Mouse (Mus musculus) embryonic facial prominence, embryonic 10.5 days (tissue): ENCODE measurements around the gene Axl. TPM values are rescaled to one million over a fixed set of nuclear protein-coding genes. Genes with fewer than 3 reads are reported as not detected.
"Not testable (repeated sequence)": the region's sequence is repeated elsewhere in the genome, so short reads cannot be mapped to it uniquely, and the experiment has no call there.

Experiments used
- DNase-seq: peaks from one replicate; pipeline ENCODE4 v3.0.0-alpha.2; 2017; ENCODE audit warnings: low spot score
- H3K27ac ChIP-seq: fragments of 300-500 bp; sonication (generic); replicated peaks from 2 replicates; pipeline ENCODE4 v1.5.1; 2016; ENCODE audit warnings: mild to moderate bottlenecking
- H3K27me3 ChIP-seq: fragments of 300-500 bp; sonication (generic); replicated peaks from 2 replicates; pipeline ENCODE4 v1.6.1; 2016; ENCODE audit warnings: low read depth, mild to moderate bottlenecking; ENCODE audit not compliant: poor library complexity, severe bottlenecking
- H3K36me3 ChIP-seq: fragments of 300-500 bp; sonication (generic); replicated peaks from 2 replicates; pipeline ENCODE4 v1.6.1; 2016; ENCODE audit warnings: mild to moderate bottlenecking, moderate library complexity
- H3K4me1 ChIP-seq: fragments of 300-500 bp; sonication (generic); 2 replicates; pipeline ENCODE4 v1.6.1; 2016
- H3K4me3 ChIP-seq: fragments of 300-500 bp; sonication (generic); 2 replicates; pipeline ENCODE4 v1.5.1; 2016; ENCODE audit warnings: mild to moderate bottlenecking, moderate library complexity
- H3K9me3 ChIP-seq: fragments of 300-500 bp; sonication (generic); 2 replicates; pipeline ENCODE4 v1.6.1; 2016; ENCODE audit warnings: mild to moderate bottlenecking
- WGBS: fragments of 180-500 bp; shearing (Covaris S2); methylation state at CpG from one replicate; pipeline ENCODE4 v1.1.7; 2016; 5-methylcytosine and 5-hydroxymethylcytosine counted together
- polyA plus RNA-seq: library from polyadenylated mRNA; unstranded; fragments of >200 nt; fragmentation: Nextera tagmentation; extraction: Ambion mirVana; gene quantifications from 2 replicates; pipeline ENCODE4 v1.2.1, GENCODE M21; 2016

Gene Axl
- polyA plus RNA-seq, 1 experiment from 2014 or later, result 29.7 TPM

DNA sequence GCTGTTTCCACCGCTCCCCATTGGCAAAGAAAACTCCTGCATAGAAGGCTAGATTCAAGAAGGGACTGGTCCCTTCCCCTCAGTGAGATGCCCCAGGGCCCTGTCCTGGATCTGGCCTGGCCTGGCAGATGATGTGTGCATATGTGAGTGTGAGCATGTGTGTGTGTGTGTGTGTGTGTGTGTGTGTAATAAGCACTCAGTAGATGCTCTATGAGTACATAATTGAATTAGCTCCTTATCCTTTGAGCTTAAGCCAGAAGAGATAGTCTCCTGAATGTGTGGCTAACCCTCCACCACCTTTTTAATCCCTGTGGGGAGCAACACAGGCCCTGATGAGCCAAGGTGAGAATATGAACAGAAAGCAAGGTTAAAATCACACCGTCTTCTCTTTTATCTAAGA is 23.2 kb upstream of the Axl start:
- no peak for DNase-seq
- no peak overlapping the region for H3K27ac ChIP-seq
- no peaks in the 10 kb centered on the region for H3K9me3 ChIP-seq
- H3K4me3 ChIP-seq, result no peak overlapping the region
- 83% methylated on average over 2 of the region's 2 CpGs for WGBS
- H3K4me1 ChIP-seq, result peaks cover 16% of the 10 kb centered on the region
- H3K27me3 ChIP-seq, result peaks cover 28% of the 10 kb centered on the region
- H3K36me3 ChIP-seq, result no peaks in the 10 kb centered on the region

- peak overlapping the region; percentile 55 for H3K27ac ChIP-seq
- H3K36me3 ChIP-seq, result no peaks in the 10 kb centered on the region
- no peaks in the 10 kb centered on the region for H3K9me3 ChIP-seq
- peak; percentile 83 for DNase-seq
- no peaks in the 10 kb centered on the region for H3K27me3 ChIP-seq
- 30% methylated on average over 21 of the region's 21 CpGs for WGBS
- peak overlapping the region; percentile 28 for H3K4me3 ChIP-seq
- peaks cover 30% of the 10 kb centered on the region for H3K4me1 ChIP-seq
Observed at GRCm38 (mm10) chr7:25805631-25806343, 17.3 kb upstream of the Axl start.

- H3K27me3 ChIP-seq, result no peaks in the 10 kb centered on the region
Observed at GRCm38 (mm10) chr7:25804792-25805191, 16.3 kb upstream of the Axl start.

GRCm38 (mm10) chr7:25803460-25803859 is 15.0 kb upstream of the Axl start:
- Histone ChIP-seq H3K27me3 (no peaks in the 10 kb centered on the region), H3K36me3 (no peaks in the 10 kb centered on the region), H3K9me3 (peaks cover 3% of the 10 kb centered on the region), H3K4me1 (peaks cover 30% of the 10 kb centered on the region), H3K4me3 (no peak overlapping the region), H3K27ac (0 out of 2 replicates have a peak overlapping the region, but pooled peaks have one; percentile 76)
- no peak for DNase-seq
- WGBS, result 79% methylated on average over 13 of the region's 13 CpGs

More at GRCm38 (mm10) chr7:25804792-25805191, 16.3 kb upstream of the Axl start:
- Histone ChIP-seq H3K36me3 (no peaks in the 10 kb centered on the region), H3K27ac (no peak overlapping the region), H3K4me3 (no peak overlapping the region), H3K9me3 (no peaks in the 10 kb centered on the region), H3K4me1 (peaks cover 30% of the 10 kb centered on the region)
- no peak for DNase-seq
- WGBS, result 77% methylated on average over 4 of the region's 4 CpGs

GRCm38 (mm10) chr7:25802241-25803125 is 14.0 kb upstream of the Axl start:
- Histone ChIP-seq H3K27me3 (no peaks in the 10 kb centered on the region), H3K27ac (peak overlapping the region; percentile 76), H3K4me3 (peak overlapping the region; percentile 42), H3K4me1 (peaks cover 30% of the 10 kb centered on the region), H3K36me3 (no peaks in the 10 kb centered on the region), H3K9me3 (peaks cover 6% of the 10 kb centered on the region)
- DNase-seq, result peak; percentile 85
- 30% methylated on average over 24 of the region's 24 CpGs for WGBS

DNA sequence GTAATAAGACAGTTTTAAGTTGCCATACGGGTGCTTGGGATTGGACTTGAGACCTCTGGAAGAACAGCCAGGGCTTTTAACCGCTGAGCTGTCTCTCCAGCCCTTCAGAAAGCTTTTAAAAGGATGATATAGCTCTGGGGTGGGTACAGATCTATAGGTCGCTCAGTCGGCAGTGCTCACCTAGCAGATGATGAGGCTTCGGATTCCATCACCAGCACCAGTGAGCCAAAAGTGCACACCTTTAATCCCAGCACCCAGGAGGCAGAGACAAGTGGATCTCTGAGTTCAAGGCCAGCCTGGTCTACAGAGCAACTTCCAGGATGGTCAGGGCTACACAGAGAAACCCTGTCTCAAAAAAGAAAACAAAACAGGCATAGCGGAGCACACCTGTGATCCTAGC is 12.5 kb upstream of the Axl start:
- H3K36me3 ChIP-seq, result no peaks in the 10 kb centered on the region
- 90% methylated on average over 6 of the region's 6 CpGs for WGBS
- DNase-seq, result no peak
- no peak overlapping the region for H3K27ac ChIP-seq
- no peaks in the 10 kb centered on the region for H3K27me3 ChIP-seq
- peaks cover 6% of the 10 kb centered on the region for H3K9me3 ChIP-seq
- peaks cover 28% of the 10 kb centered on the region for H3K4me1 ChIP-seq
- H3K4me3 ChIP-seq, result no peak overlapping the region

- H3K27ac ChIP-seq, result no peak overlapping the region
- 81% methylated on average over 1 of the region's 1 CpGs for WGBS
- no peak for DNase-seq
- no peak overlapping the region for H3K4me3 ChIP-seq
- H3K36me3 ChIP-seq, result no peaks in the 10 kb centered on the region
- H3K9me3 ChIP-seq, result peaks cover 6% of the 10 kb centered on the region
- no peaks in the 10 kb centered on the region for H3K27me3 ChIP-seq
- peaks cover 19% of the 10 kb centered on the region for H3K4me1 ChIP-seq
Observed at GRCm38 (mm10) chr7:25799369-25799768, 10.9 kb upstream of the Axl start.

- Histone ChIP-seq H3K27me3 (no peaks in the 10 kb centered on the region), H3K9me3 (peaks cover 6% of the 10 kb centered on the region), H3K4me1 (peaks cover 17% of the 10 kb centered on the region), H3K4me3 (no peak overlapping the region), H3K36me3 (no peaks in the 10 kb centered on the region), H3K27ac (no peak overlapping the region)
- WGBS, result 82% methylated on average over 2 of the region's 2 CpGs
- no peak for DNase-seq
Observed at GRCm38 (mm10) chr7:25798540-25798939, 10.0 kb upstream of the Axl start.

- H3K4me3 ChIP-seq, result no peak overlapping the region
- H3K36me3 ChIP-seq, result no peaks in the 10 kb centered on the region
- H3K27me3 ChIP-seq, result 0 out of 2 replicates have a peak, but pooled peaks cover 8% of the 10 kb centered on the region
- 83% methylated on average over 8 of the region's 8 CpGs for WGBS
- no peak overlapping the region for H3K27ac ChIP-seq
- peaks cover 6% of the 10 kb centered on the region for H3K9me3 ChIP-seq
- DNase-seq, result no peak
- 0 out of 2 replicates have a peak, but pooled peaks cover 5% of the 10 kb centered on the region for H3K4me1 ChIP-seq
Observed at GRCm38 (mm10) chr7:25794775-25795174, 6.3 kb upstream of the Axl start.

DNA sequence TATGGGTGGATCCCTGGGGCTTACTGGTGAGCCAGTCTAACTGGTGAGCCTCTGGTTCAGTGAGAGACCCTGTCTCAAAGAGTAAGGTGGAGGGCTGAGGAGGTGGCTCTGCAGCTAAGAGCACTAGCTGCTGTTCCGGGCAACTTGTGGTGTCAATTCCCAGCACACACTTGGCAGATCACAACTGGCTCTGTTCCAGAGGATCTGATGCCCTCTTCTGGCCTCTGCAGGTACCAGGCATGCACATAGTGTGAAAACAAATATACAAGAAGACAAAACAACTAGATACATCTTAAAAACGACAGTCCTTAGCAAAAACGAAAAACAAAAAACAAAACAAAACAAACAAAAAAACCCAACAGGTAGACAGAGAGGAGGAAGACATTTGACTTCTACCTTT is 5.2 kb upstream of the Axl start:
- DNase-seq, result no peak
- Histone ChIP-seq H3K27ac (no peak overlapping the region), H3K36me3 (no peaks in the 10 kb centered on the region), H3K9me3 (peaks cover 5% of the 10 kb centered on the region), H3K4me1 (peaks cover 15% of the 10 kb centered on the region), H3K4me3 (no peak overlapping the region), H3K27me3 (0 out of 2 replicates have a peak, but pooled peaks cover 16% of the 10 kb centered on the region)
- WGBS, result 56% methylated on average over 3 of the region's 3 CpGs

DNA sequence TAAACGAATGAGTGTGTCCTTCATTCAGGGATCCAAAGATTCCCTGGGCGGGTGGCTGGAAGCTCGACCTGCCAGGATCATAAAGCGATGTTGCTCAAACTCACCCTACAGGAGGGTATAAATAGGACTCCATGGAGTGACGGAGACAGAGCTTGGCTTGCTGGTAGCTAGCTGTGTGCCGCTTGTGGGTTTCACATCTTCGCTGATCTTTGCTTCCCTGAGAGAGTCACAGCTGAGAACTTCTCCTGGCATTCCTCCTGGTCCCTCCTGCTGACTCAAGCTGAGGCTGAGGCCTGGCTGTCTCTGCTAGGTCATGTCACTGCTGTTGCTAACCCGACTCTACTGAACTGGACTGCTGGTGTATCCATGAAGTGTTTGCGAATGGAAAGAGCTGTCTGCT is 4.5 kb upstream of the Axl start:
- 0 out of 2 replicates have a peak, but pooled peaks cover 22% of the 10 kb centered on the region for H3K27me3 ChIP-seq
- H3K4me3 ChIP-seq, DNase-seq, H3K9me3 ChIP-seq, H3K27ac ChIP-seq, H3K36me3 ChIP-seq: not testable (repeated sequence)
- peaks cover 22% of the 10 kb centered on the region for H3K4me1 ChIP-seq
- WGBS, result 75% methylated on average over 9 of the region's 9 CpGs

- Histone ChIP-seq H3K36me3 (no peaks in the 10 kb centered on the region; the same call in 1 of the 2 replicates), H3K27me3 (peaks cover 37% of the 10 kb centered on the region; the same call in 1 of the 2 replicates), H3K9me3 (no peaks in the 10 kb centered on the region), H3K4me3 (no peak overlapping the region), H3K4me1 (peaks cover 45% of the 10 kb centered on the region), H3K27ac (0 out of 2 replicates have a peak overlapping the region, but pooled peaks have one; percentile 15)
- WGBS, result 79% methylated on average over 8 of the region's 8 CpGs
- DNase-seq, result no peak
Observed at GRCm38 (mm10) chr7:25790615-25791014, 2.1 kb upstream of the Axl start.
